Mouse (Mus musculus) left cerebral cortex, adult 18-20 months (tissue): Measurements from ENCODE around the gene Fbxo22. TPM values are rescaled to one million over a fixed set of nuclear protein-coding genes. Genes with fewer than 3 reads are reported as not detected.
"Not testable (repeated sequence)": the region's sequence is repeated elsewhere in the genome, so short reads cannot be mapped to it uniquely, and the experiment has no call there.

ENCODE experiments used
- DNase-seq, 2 experiments: peaks; one replicate each; pipeline ENCODE4 v3.0.0; 2021 to 2022; ENCODE audit warnings: low spot score in 2 of 2, mixed read lengths in 1 of 2
- total RNA-seq, 2 experiments: library from RNA; stranded (reverse); gene quantifications; 2 replicates each; pipeline ENCODE4 v1.2.3; 2021

Gene Fbxo22
- total RNA-seq, 2 experiments from 2014 or later, result 43.9 to 45.7 TPM

DNA sequence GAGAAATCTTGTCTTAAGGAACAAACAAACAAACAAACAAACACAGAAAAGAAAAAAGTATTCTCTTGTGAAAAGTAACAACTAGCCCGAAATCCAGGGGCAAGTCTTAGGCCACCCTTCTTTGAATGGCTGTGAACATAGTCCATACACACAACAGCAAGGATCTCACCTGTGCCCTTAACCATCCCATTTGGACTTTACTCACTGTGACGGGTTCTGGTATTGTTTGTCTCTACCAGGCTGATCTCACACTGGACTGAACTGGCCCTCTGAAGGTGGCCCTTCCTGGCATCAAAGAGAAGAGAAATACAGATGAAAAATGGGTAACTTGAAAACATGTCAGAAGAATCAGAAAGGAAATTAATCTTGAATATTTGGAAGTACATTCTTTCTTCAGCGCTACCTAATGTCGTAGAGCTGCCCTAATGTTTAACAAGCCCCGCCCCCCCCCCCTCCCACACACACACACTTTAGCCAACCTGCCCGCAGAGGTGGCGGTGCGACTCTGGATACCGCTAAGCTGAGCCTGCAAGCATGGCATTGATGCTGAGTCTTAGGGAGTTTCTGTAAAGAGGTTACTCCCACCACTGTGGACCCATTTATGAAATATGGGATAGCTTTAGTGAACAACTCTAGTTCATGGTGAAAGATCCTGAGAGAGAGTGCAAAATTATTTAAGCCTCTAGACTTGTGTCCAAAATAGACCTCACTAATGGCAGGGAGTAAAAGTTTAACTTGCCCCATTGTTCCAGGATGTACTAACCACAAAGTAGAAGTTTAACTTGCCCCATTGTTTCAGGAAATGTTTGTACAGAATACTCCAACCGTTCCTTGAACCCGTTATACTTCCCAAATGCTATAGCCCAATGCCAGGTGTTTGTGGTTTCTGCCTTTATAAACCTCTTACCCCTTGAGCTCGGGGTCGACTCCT is 27.8 kb downstream of the Fbxo22 start:
- DNase-seq, result no peak

- DNase-seq, result no peak
Observed at GRCm38 (mm10) chr9:55240852-55241251, 32.1 kb downstream of the Fbxo22 start.

GRCm38 (mm10) chr9:55241863-55242685 is 33.3 kb downstream of the Fbxo22 start:
- no peak for DNase-seq

DNA sequence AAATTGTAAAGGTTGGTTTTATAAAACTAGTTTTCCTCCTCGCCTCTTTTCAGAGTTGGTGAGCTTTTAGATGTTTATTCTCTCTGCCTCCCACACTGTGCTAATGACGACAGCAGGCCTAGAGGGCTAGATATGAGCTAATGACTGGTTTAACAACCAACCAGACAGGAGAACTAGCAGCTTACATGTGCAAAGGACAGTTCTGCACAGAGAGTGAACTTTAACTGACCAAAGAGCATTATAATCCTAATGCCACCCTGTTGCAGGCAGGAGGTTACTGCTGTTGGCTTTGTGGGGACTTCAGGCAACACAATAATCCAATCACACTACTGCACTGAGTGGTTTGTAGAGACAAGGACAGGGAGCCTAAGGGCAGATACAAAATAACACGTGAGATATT is 34.6 kb downstream of the Fbxo22 start:
- DNase-seq, result no peak

- no peak for DNase-seq
Observed at GRCm38 (mm10) chr9:55244079-55244478, 35.4 kb downstream of the Fbxo22 start.

GRCm38 (mm10) chr9:55245057-55245750 is 36.5 kb downstream of the Fbxo22 start:
- not testable (repeated sequence) for DNase-seq

DNA sequence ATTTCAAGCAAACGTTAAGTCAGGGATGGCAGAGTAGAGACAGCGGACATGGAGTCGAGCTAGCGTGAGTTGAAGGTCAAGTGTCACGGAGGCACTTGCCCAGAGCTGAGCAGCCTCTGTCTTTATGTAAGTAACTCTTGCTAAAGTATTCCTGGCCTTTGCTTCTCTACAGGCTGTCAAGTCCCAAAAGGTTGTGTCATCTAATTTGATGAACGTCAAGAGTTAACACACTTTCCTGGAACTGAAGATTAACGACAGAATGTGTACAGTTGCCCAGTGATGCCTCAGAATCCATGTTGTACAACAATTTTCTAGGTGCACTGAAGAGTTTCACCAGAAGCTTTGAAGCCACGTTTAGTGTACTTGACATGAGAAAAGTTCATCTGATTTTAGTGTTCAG is 37.7 kb downstream of the Fbxo22 start:
- no peak for DNase-seq

DNA sequence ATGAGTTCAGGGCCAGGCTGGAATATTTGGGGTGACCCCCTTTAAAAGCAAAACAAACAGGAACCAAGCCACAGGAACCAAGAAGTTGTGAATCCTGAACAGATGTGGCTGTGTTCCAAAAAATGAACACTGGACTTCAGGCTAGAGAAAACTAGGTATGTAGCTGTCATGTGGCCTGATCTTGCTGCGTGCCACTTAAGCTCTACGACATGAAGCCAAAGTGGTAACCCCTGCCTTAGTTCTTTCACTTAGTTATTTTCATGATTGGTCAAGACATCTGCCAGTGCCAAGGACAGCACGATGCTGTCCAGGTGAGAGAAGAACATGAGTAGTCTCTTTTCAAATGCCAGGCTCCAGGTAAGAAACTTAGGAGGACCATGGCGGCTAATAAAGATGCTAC is 38.2 kb downstream of the Fbxo22 start:
- DNase-seq, result no peak

GRCm38 (mm10) chr9:55248465-55248864 is 39.7 kb downstream of the Fbxo22 start:
- DNase-seq, result no peak

DNA sequence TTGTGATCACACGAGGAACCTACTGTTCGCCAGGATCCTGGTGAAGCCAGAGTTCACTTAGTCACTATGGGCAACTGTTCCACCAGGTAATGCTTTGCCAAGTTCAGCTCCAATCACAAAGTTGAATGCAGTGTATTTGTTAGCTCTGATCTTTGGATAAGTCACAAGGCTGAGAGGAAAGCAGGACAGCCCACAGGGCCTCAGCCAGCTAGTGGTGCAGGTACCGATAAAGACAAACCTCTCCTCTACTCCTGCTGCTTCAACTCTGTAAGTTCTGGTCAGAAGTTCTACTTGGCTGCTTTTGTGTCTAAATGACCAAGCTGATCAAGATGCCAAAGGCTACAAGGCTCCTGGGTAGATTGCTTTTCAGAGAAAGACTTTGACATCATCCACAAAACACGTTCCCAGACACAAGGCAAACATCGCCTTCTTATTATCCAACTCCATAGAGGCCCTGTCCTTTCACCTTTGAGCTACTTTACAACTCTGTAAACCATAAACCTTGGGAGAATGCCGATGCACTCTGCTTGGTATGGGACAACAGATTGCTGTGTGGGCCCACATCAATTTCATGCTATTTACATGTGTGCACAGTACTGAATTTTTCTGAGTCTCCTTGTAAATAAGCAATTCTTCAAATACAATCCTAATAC is 42.0 kb downstream of the Fbxo22 start:
- DNase-seq, result no peak

DNA sequence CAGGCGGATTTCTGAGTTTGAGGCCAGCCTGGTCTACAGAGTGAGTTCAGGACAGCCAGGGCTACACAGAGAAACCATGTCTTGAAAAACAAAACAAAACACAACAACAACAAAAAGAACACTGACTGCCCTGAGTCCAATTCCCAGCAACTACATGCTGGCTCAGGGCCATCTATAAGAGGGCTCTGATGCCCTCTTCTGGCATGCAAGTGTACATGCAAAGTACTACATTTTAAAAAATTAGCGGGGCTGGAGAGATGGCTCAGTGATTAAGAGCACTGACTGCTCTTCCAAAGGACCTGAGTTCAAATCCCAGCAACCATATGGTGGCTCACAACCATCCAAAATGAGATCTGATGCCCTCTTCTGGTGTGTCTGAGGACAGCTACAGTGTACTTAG is 43.4 kb downstream of the Fbxo22 start:
- not testable (repeated sequence) for DNase-seq

- no peak for DNase-seq
Observed at GRCm38 (mm10) chr9:55253849-55254248, 45.1 kb downstream of the Fbxo22 start.

DNA sequence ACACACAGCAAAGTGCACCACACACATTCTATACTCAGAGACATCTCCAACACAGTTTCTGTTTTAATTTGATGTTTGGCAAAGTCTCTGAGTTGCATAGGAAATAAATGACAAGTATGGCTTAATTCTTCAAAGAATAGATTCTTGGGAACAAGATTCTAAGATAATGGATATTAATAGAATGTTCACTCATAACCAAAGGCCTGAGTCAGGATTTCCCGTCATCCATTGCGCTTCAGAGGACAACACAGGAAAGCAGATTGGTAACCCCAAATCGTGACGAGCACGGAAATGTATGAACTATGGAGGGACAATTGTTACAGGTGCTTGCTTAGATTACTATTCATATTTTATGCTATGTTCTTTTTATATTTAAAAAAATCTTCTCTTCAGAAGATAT is 46.3 kb downstream of the Fbxo22 start:
- DNase-seq, result no peak

GRCm38 (mm10) chr9:55255604-55256003 is 46.9 kb downstream of the Fbxo22 start:
- no peak for DNase-seq

DNA sequence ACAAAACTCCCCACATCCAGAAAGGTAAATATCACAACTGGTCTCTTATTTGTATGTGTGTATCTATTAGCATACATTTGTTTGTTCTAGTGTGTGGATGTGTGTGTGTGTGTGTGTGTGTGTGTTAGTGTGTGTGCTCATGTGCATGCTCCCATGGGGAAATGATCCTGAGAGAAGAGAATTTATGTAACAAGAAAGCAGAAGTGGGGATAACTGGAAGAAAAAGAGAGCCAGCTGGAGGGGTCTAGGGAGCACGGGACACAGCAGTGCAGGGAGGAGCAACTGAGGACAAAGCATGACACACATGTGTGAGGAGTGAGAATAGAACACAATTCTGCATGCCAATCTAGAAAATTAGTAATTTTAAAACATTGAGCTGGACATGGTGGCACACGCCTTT is 48.4 kb downstream of the Fbxo22 start:
- DNase-seq, result no peak

DNA sequence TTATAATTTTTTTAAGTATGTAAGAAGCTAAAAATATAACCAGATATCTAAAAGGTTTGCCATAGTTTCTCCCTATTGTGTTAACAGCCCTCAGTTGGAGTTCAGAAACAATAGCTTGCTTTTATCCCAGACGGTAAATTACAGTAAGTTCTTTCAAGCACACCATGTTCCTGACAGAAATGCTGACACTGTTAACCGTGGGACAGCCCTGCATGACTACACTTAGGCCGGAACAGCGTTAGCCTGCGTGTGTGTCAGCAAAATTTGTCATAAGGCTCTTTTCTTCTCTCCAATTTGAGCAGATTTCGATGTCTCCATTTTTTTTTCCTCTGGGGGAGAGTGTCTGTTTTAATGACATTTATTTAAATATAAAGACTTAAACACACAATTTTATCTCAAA is 51.0 kb downstream of the Fbxo22 start:
- DNase-seq, result no peak

- no peak for DNase-seq
Observed at GRCm38 (mm10) chr9:55264356-55265302, 55.9 kb downstream of the Fbxo22 start.

GRCm38 (mm10) chr9:55271960-55272560 is 63.3 kb downstream of the Fbxo22 start:
- DNase-seq, result no peak

DNA sequence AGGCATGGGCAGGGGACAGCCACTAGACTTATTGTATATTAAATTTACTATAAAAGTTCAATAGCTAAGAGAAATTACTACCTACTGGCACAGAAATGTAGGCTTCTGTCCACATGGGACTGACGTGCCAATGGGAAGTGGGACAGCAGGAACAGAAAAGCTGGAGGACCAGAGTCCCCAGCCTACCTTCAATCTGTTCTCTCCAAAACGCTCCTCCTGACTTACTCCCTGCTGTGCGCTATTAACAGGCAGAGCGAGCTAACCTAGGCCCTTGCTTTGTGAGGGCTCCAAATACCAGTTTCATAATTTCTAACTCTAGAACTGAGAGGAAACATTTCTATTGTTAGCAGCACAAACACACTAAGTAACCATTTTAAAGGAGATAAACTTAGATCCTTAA is 65.2 kb downstream of the Fbxo22 start:
- DNase-seq, result peak; percentile 5 to 13
